Mouse (Mus musculus): ENCODE data around the gene Myef2. TPM values are rescaled to one million over a fixed set of nuclear protein-coding genes. Genes with fewer than 3 reads are reported as not detected.
"Not testable (repeated sequence)": the region's sequence is repeated elsewhere in the genome, so short reads cannot be mapped to it uniquely, and the experiment has no call there.

Myef2 gene
- polyA plus RNA-seq, 1 experiment from 2014 or later: 177 TPM

GRCm38 (mm10) chr2:125122288-125122623 is 1.2 kb downstream of the Myef2 start:
- WGBS: 12% methylated on average over 4 of the region's 4 CpGs
- H3K27me3 ChIP-seq (ENCODE audit: low read depth, poor library complexity, severe bottlenecking): 0 out of 2 replicates have a peak, but pooled peaks cover 3% of the 10 kb centered on the region
- peak overlapping the region; percentile 88 for H3K4me3 ChIP-seq
- peak overlapping the region; percentile 100 for H3K27ac ChIP-seq (replicated peaks)
- DNase-seq (ENCODE audit: low spot score): no peak
- H3K36me3 ChIP-seq: 0 out of 2 replicates have a peak, but pooled peaks cover 2% of the 10 kb centered on the region
- peaks cover 29% of the 10 kb centered on the region for H3K4me1 ChIP-seq
- no peaks in the 10 kb centered on the region for H3K9me3 ChIP-seq (replicated peaks)

GRCm38 (mm10) chr2:125119381-125120110 is 3.9 kb downstream of the Myef2 start:
- WGBS: 73% methylated on average over 6 of the region's 6 CpGs
- Histone ChIP-seq H3K27me3 (ENCODE audit: low read depth, poor library complexity, severe bottlenecking) (no peaks in the 10 kb centered on the region), H3K9me3 (replicated peaks) (no peaks in the 10 kb centered on the region), H3K27ac (replicated peaks) (no peak overlapping the region), H3K4me3 (no peak overlapping the region), H3K4me1 (peaks cover 29% of the 10 kb centered on the region), H3K36me3 (peaks cover 25% of the 10 kb centered on the region)
- DNase-seq (ENCODE audit: low spot score): no peak

GRCm38 (mm10) chr2:125106536-125106935 is 16.9 kb downstream of the Myef2 start:
- H3K27ac ChIP-seq (replicated peaks); DNase-seq (ENCODE audit: low spot score); H3K27me3 ChIP-seq (ENCODE audit: low read depth, poor library complexity, severe bottlenecking); H3K4me3 ChIP-seq; H3K4me1 ChIP-seq; H3K9me3 ChIP-seq (replicated peaks): not testable (repeated sequence)
- WGBS: 93% methylated on average over 4 of the region's 4 CpGs
- H3K36me3 ChIP-seq: peaks cover 93% of the 10 kb centered on the region

- not testable (repeated sequence) for DNase-seq (ENCODE audit: low spot score); H3K27me3 ChIP-seq (ENCODE audit: low read depth, poor library complexity, severe bottlenecking); H3K4me1 ChIP-seq; H3K4me3 ChIP-seq; H3K27ac ChIP-seq (replicated peaks); H3K9me3 ChIP-seq (replicated peaks)
- WGBS: 97% methylated on average over 13 of the region's 13 CpGs
- H3K36me3 ChIP-seq: peaks cover 94% of the 10 kb centered on the region
Observed at GRCm38 (mm10) chr2:125104491-125104890, 19.0 kb downstream of the Myef2 start.

- not testable (repeated sequence) for H3K4me1 ChIP-seq; DNase-seq (ENCODE audit: low spot score); H3K4me3 ChIP-seq; H3K9me3 ChIP-seq (replicated peaks); H3K27ac ChIP-seq (replicated peaks); H3K27me3 ChIP-seq (ENCODE audit: low read depth, poor library complexity, severe bottlenecking)
- H3K36me3 ChIP-seq: peaks cover 97% of the 10 kb centered on the region
- whole genome bisulfite sequencing: 86% methylated on average over 3 of the region's 3 CpGs
Observed at GRCm38 (mm10) chr2:125092123-125092522, 31.3 kb downstream of the Myef2 start.

GRCm38 (mm10) chr2:125088757-125089156 is 34.7 kb downstream of the Myef2 start:
- Histone ChIP-seq H3K4me3 (no peak overlapping the region), H3K27ac (replicated peaks) (no peak overlapping the region), H3K36me3 (peaks cover 97% of the 10 kb centered on the region), H3K9me3 (replicated peaks) (no peaks in the 10 kb centered on the region), H3K27me3 (ENCODE audit: low read depth, poor library complexity, severe bottlenecking) (no peaks in the 10 kb centered on the region), H3K4me1 (no peaks in the 10 kb centered on the region)
- WGBS: 97% methylated on average over 7 of the region's 7 CpGs
- no peak for DNase-seq (ENCODE audit: low spot score)

- no peaks in the 10 kb centered on the region for H3K9me3 ChIP-seq (replicated peaks)
- no peak overlapping the region for H3K27ac ChIP-seq (replicated peaks)
- WGBS: 53% methylated on average over 1 of the region's 1 CpGs
- H3K4me1 ChIP-seq: no peaks in the 10 kb centered on the region
- H3K27me3 ChIP-seq (ENCODE audit: low read depth, poor library complexity, severe bottlenecking): no peaks in the 10 kb centered on the region
- DNase-seq (ENCODE audit: low spot score): no peak
- peaks cover 78% of the 10 kb centered on the region for H3K36me3 ChIP-seq
- no peak overlapping the region for H3K4me3 ChIP-seq
Observed at GRCm38 (mm10) chr2:125083879-125084278, 39.6 kb downstream of the Myef2 start.

GRCm38 (mm10) chr2:125073056-125073780 is 50.2 kb downstream of the Myef2 start:
- H3K27me3 ChIP-seq (ENCODE audit: low read depth, poor library complexity, severe bottlenecking): no peaks in the 10 kb centered on the region
- H3K4me3 ChIP-seq: no peak overlapping the region
- no peaks in the 10 kb centered on the region for H3K36me3 ChIP-seq
- peaks cover 8% of the 10 kb centered on the region for H3K4me1 ChIP-seq
- no peak for DNase-seq (ENCODE audit: low spot score)
- H3K27ac ChIP-seq (replicated peaks): no peak overlapping the region
- WGBS: 86% methylated on average over 3 of the region's 3 CpGs
- no peaks in the 10 kb centered on the region for H3K9me3 ChIP-seq (replicated peaks)

- no peak overlapping the region for H3K27ac ChIP-seq (replicated peaks)
- WGBS: 91% methylated on average over 12 of the region's 12 CpGs
- H3K27me3 ChIP-seq (ENCODE audit: low read depth, poor library complexity, severe bottlenecking): no peaks in the 10 kb centered on the region
- no peaks in the 10 kb centered on the region for H3K36me3 ChIP-seq
- 0 out of 2 replicates have a peak, but pooled peaks cover 4% of the 10 kb centered on the region for H3K4me1 ChIP-seq
- H3K4me3 ChIP-seq: no peak overlapping the region
- DNase-seq (ENCODE audit: low spot score): no peak
- H3K9me3 ChIP-seq (replicated peaks): no peaks in the 10 kb centered on the region
Observed at GRCm38 (mm10) chr2:125068696-125069095, 54.8 kb downstream of the Myef2 start.

GRCm38 (mm10) chr2:125067894-125068293 is 55.6 kb downstream of the Myef2 start, which contains the start of gene Slc24a5:
Gene Slc24a5 (plus strand): TSS chr2:125068124.
- Histone ChIP-seq H3K36me3 (no peaks in the 10 kb centered on the region), H3K9me3 (replicated peaks) (no peaks in the 10 kb centered on the region), H3K4me3 (no peak within 1 kb of the TSS), H3K4me1 (0 out of 2 replicates have a peak, but pooled peaks cover 4% of the 10 kb centered on the region), H3K27ac (replicated peaks) (no peak within 1 kb of the TSS; the same call in 1 of the 2 replicates), H3K27me3 (ENCODE audit: low read depth, poor library complexity, severe bottlenecking) (no peaks in the 10 kb centered on the region)
- 81% methylated on average over 10 of the region's 10 CpGs for WGBS
- no peak for DNase-seq (ENCODE audit: low spot score)

- Histone ChIP-seq H3K9me3 (replicated peaks) (no peaks in the 10 kb centered on the region), H3K4me1 (0 out of 2 replicates have a peak, but pooled peaks cover 4% of the 10 kb centered on the region), H3K4me3 (no peak overlapping the region), H3K27ac (replicated peaks) (no peak overlapping the region), H3K27me3 (ENCODE audit: low read depth, poor library complexity, severe bottlenecking) (no peaks in the 10 kb centered on the region), H3K36me3 (no peaks in the 10 kb centered on the region)
- 95% methylated on average over 7 of the region's 7 CpGs for WGBS
- no peak for DNase-seq (ENCODE audit: low spot score)
Observed at GRCm38 (mm10) chr2:125067373-125067772, 56.1 kb downstream of the Myef2 start.

GRCm38 (mm10) chr2:125062944-125063343 is 60.5 kb downstream of the Myef2 start:
- H3K4me3 ChIP-seq: no peak overlapping the region

GRCm38 (mm10) chr2:125061451-125061850 is 62.0 kb downstream of the Myef2 start:
- H3K4me3 ChIP-seq: no peak overlapping the region
- H3K4me1 ChIP-seq: no peaks in the 10 kb centered on the region
- H3K9me3 ChIP-seq (replicated peaks): no peaks in the 10 kb centered on the region
- WGBS: 92% methylated on average over 7 of the region's 7 CpGs
- H3K36me3 ChIP-seq: no peaks in the 10 kb centered on the region
- no peaks in the 10 kb centered on the region for H3K27me3 ChIP-seq (ENCODE audit: low read depth, poor library complexity, severe bottlenecking)
- no peak overlapping the region for H3K27ac ChIP-seq (replicated peaks)
- DNase-seq (ENCODE audit: low spot score): no peak

More at GRCm38 (mm10) chr2:125062944-125063343, 60.5 kb downstream of the Myef2 start:
- 0 out of 2 replicates have a peak, but pooled peaks cover 2% of the 10 kb centered on the region for H3K4me1 ChIP-seq
- H3K36me3 ChIP-seq: no peaks in the 10 kb centered on the region
- DNase-seq (ENCODE audit: low spot score): no peak
- no peak overlapping the region for H3K27ac ChIP-seq (replicated peaks)
- H3K9me3 ChIP-seq (replicated peaks): no peaks in the 10 kb centered on the region
- 68% methylated on average over 4 of the region's 4 CpGs for WGBS
- H3K27me3 ChIP-seq (ENCODE audit: low read depth, poor library complexity, severe bottlenecking): no peaks in the 10 kb centered on the region
